ENCODE assay signal across 19 mouse cellular contexts in the genomic region with DNA sequence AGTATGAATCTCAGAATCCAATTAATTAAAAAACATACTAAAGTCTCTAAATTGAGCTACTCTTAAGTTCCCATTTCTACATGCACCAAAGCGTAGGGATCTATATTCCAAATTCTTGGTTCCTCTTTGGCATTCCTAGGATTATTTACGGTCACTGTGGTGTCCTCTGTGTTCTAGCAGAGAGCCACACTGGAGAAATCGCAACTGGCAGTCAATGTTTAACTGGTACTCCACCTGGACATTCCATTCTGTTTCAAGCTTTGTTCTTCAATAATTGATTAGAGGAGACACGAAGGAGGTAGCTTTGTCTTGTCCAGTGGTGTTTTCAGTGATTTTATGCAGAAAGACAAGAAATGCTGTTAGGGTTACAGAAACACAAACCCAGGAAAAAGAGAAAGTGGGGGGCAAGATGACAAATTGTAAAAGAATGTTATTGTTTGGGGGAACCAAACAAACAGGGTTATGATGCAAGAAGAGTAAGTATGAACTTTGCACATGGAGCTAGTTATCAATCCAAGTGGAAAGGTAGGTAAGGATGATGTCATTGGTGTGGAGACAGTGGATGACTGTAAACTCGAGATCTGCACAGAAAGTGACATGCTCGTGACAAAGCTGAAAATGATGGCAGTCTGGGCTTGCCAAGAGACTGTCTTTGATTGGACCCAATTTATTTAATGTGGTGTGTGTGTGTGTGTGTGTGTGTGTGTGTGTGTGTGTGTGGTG. TPM values are rescaled to one million over a fixed set of nuclear protein-coding genes. Genes with fewer than 3 reads are reported as not detected.
A peak's percentile ranks its signal among the peaks of the same experiment; 100 is the strongest.
DNase-seq lines count a peak whose midpoint lies in the region; ATAC-seq and TF ChIP-seq lines count a peak whose summit lies in the region.
"Had no signal": no experiment of that assay in that cellular context is flagged by ENCODE, and none has a peak within 500 bp of the region (broad histone marks: within the 10 kb centered on the region; RNA-seq: fewer than 3 reads in every experiment).

No protein-coding gene starts in this region.

- H3K27me3 ChIP-seq in kidney, adult 2 months (replicated peaks; ENCODE audit: control insufficient read depth, insufficient read depth, low read length), result no peaks in the 10 kb centered on the region
- H3K27me3 ChIP-seq in liver, embryonic 13.5 days, result no peaks in the 10 kb centered on the region
- H3K27me3 ChIP-seq in liver, postnatal 0 days (ENCODE audit: insufficient read depth, low read length), result no peaks in the 10 kb centered on the region
- no peaks in the 10 kb centered on the region for H3K27me3 ChIP-seq in hindbrain, embryonic 11.5 days (ENCODE audit: control insufficient read depth, insufficient read depth, low read length)
- H3K27me3 ChIP-seq: CH12.LX; embryonic facial prominence, embryonic 13.5 days; forebrain, embryonic 12.5 days; heart, embryonic 12.5 days had no signal

- peak; percentile 48 for DNase-seq in kidney, adult 2 months
- DNase-seq in kidney, postnatal 14 days, result no peak
- DNase-seq in Muller cell, postnatal 12 days (ENCODE audit: inconsistent ontology term), result peak; percentile 14
- DNase-seq in liver, embryonic 13.5 days, result no peak
- DNase-seq in liver, postnatal 0 days, result no peak
- DNase-seq in urinary bladder, postnatal 10 days (ENCODE audit: low spot score), result no peak
- no peak for DNase-seq in hindbrain, embryonic 11.5 days (ENCODE audit: low spot score)
- DNase-seq: adrenal gland, adult 2 months; adrenal gland, postnatal 25 days; gastrocnemius, postnatal 10 days; heart, adult 2 months had no signal

- H3K4me1 ChIP-seq in kidney, adult 2 months (ENCODE audit: control insufficient read depth, insufficient read depth, low read length), result no peaks in the 10 kb centered on the region; the same call in 1 of the 2 replicates
- no peaks in the 10 kb centered on the region for H3K4me1 ChIP-seq in liver, embryonic 13.5 days (replicated peaks)
- peaks cover 4% of the 10 kb centered on the region; the same call in 1 of the 2 replicates for H3K4me1 ChIP-seq in liver, postnatal 0 days (ENCODE audit: insufficient read depth)
- no peaks in the 10 kb centered on the region for H3K4me1 ChIP-seq in hindbrain, embryonic 11.5 days (replicated peaks; ENCODE audit: control insufficient read depth, insufficient read depth, low read length)
- H3K4me1 ChIP-seq: embryonic facial prominence, embryonic 13.5 days; forebrain, embryonic 12.5 days; heart, embryonic 12.5 days; hindbrain, embryonic 10.5 days had no signal

- TF ChIP-seq POLR2A in kidney, adult 2 months (IDR thresholded peaks at IDR 0.05; ENCODE audit: low read depth, low read length), result no peak

- H3K4me2 ChIP-seq in liver, embryonic 13.5 days, result no peak overlapping the region
- H3K4me2 ChIP-seq in liver, postnatal 0 days (ENCODE audit: low read depth, low read length), result peak overlapping the region; percentile 3; the same call in 1 of the 2 replicates
- H3K4me2 ChIP-seq in hindbrain, embryonic 11.5 days (replicated peaks; ENCODE audit: low read depth, low read length), result no peak overlapping the region
- H3K4me2 ChIP-seq: embryonic facial prominence, embryonic 13.5 days; forebrain, embryonic 12.5 days; heart, embryonic 12.5 days had no signal

- WGBS in kidney, adult 2 months, result 56% methylated on average over 6 of the region's 6 CpGs
- WGBS in liver, embryonic 13.5 days (ENCODE audit: insufficient replicate concordance), result 51% methylated on average over 6 of the region's 6 CpGs
- WGBS in liver, postnatal 0 days (ENCODE audit: insufficient replicate concordance), result 51% methylated on average over 6 of the region's 6 CpGs
- WGBS in hindbrain, embryonic 11.5 days, result 79% methylated on average over 6 of the region's 6 CpGs

- H3K4me3 ChIP-seq in kidney, adult 2 months (ENCODE audit: insufficient read depth, low read depth, low read length), result no peak overlapping the region
- H3K4me3 ChIP-seq in liver, embryonic 13.5 days (replicated peaks), result no peak overlapping the region
- no peak overlapping the region for H3K4me3 ChIP-seq in liver, postnatal 0 days (ENCODE audit: low read depth, low read length)
- no peak overlapping the region for H3K4me3 ChIP-seq in hindbrain, embryonic 11.5 days (ENCODE audit: low read depth, low read length)
- H3K4me3 ChIP-seq: embryonic facial prominence, embryonic 13.5 days; forebrain, embryonic 12.5 days; heart, adult 2 months; heart, embryonic 12.5 days; hindbrain, embryonic 10.5 days had no signal

- H3K9ac ChIP-seq in liver, embryonic 13.5 days, result no peak overlapping the region
- no peak overlapping the region for H3K9ac ChIP-seq in liver, postnatal 0 days (replicated peaks)
- H3K9ac ChIP-seq in hindbrain, embryonic 11.5 days (ENCODE audit: low read depth, low read length), result no peak overlapping the region
- H3K9ac ChIP-seq: embryonic facial prominence, embryonic 13.5 days; forebrain, embryonic 12.5 days; heart, embryonic 12.5 days had no signal

- 0 out of 2 replicates have a peak, but pooled peaks have one; percentile 34 for ATAC-seq in liver, embryonic 13.5 days (ENCODE audit: low read depth)
- peak; percentile 92 for ATAC-seq in liver, postnatal 0 days
- no peak for ATAC-seq in hindbrain, embryonic 11.5 days (ENCODE audit: low FRiP score)
- ATAC-seq: forebrain, embryonic 16.5 days had no signal

- H3K27ac ChIP-seq in kidney, adult 2 months (ENCODE audit: insufficient read depth, low read depth, low read length), result no peak overlapping the region
- no peak overlapping the region for H3K27ac ChIP-seq in liver, embryonic 13.5 days
- peak overlapping the region; percentile 87 for H3K27ac ChIP-seq in liver, postnatal 0 days (ENCODE audit: low read depth)
- no peak overlapping the region for H3K27ac ChIP-seq in hindbrain, embryonic 11.5 days (ENCODE audit: low read depth, low read length)
- H3K27ac ChIP-seq: embryonic facial prominence, embryonic 13.5 days; forebrain, embryonic 12.5 days; heart, adult 2 months; hindbrain, embryonic 10.5 days had no signal

- no peaks in the 10 kb centered on the region for H3K9me3 ChIP-seq in liver, embryonic 13.5 days (replicated peaks)
- no peaks in the 10 kb centered on the region for H3K9me3 ChIP-seq in liver, postnatal 0 days (ENCODE audit: low read length)
- no peaks in the 10 kb centered on the region for H3K9me3 ChIP-seq in hindbrain, embryonic 11.5 days (ENCODE audit: control insufficient read depth, low read length)
- H3K9me3 ChIP-seq: embryonic facial prominence, embryonic 13.5 days; forebrain, embryonic 12.5 days; heart, embryonic 12.5 days; hindbrain, embryonic 10.5 days had no signal

- 0 out of 2 replicates have a peak, but pooled peaks have one; percentile 46 for TF ChIP-seq EP300 in liver, postnatal 0 days (IDR thresholded peaks at IDR 0.05; ENCODE audit: low read depth)

- H3K36me3 ChIP-seq in kidney, adult 2 months (ENCODE audit: control insufficient read depth, insufficient read depth, low read length), result no peaks in the 10 kb centered on the region
- H3K36me3 ChIP-seq in liver, embryonic 13.5 days, result no peaks in the 10 kb centered on the region
- H3K36me3 ChIP-seq in liver, postnatal 0 days (replicated peaks; ENCODE audit: insufficient read depth, low read length), result no peaks in the 10 kb centered on the region
- no peaks in the 10 kb centered on the region for H3K36me3 ChIP-seq in hindbrain, embryonic 11.5 days (ENCODE audit: control insufficient read depth, insufficient read depth, low read length)
- H3K36me3 ChIP-seq: embryonic facial prominence, embryonic 13.5 days; forebrain, embryonic 12.5 days; heart, embryonic 12.5 days; hindbrain, embryonic 10.5 days had no signal

- no peak for TF ChIP-seq CTCF in kidney, adult 2 months (conservative IDR thresholded peaks at IDR 0.05; ENCODE audit: insufficient read depth, insufficient read length, low read depth, low read length)
- no peak for TF ChIP-seq CTCF in liver, postnatal 0 days (IDR thresholded peaks at IDR 0.05; ENCODE audit: low read depth)

RNA-seq across cellular contexts. Expression of a gene that starts 43.6 kb away (rescaled TPM):
- polyA plus RNA-seq in kidney, adult 2 months (2012; rRNA removed), result 0.08 and 0.10 TPM in 2 replicates
- polyA plus RNA-seq in liver, embryonic 13.5 days (2015; fragmentation: Nextera tagmentation; extraction: Ambion mirVana), result not detected in 2 replicates
- polyA plus RNA-seq in liver, postnatal 0 days (2015; fragmentation: Nextera tagmentation; extraction: Ambion mirVana), result 0.09 TPM in 2 replicates
- not detected in 2 replicates for polyA plus RNA-seq in hindbrain, embryonic 11.5 days (2014; fragmentation: Nextera tagmentation; extraction: Ambion mirVana)
- polyA plus RNA-seq: adrenal gland, adult 2 months; embryonic facial prominence, embryonic 13.5 days; forebrain, embryonic 12.5 days; forebrain, embryonic 16.5 days; frontal cortex, adult 2 months; heart, embryonic 12.5 days; heart, embryonic 16.5 days; hindbrain, embryonic 10.5 days had no signal

Comparison
In these comparisons a context has a peak if more than half of its experiments do, and no peak if none do; other contexts are left out.
1. DNase-seq: peak in kidney, adult 2 months (single experiment) and Muller cell, postnatal 12 days (single experiment); none in kidney, postnatal 14 days (single experiment), liver, embryonic 13.5 days (single experiment), liver, postnatal 0 days (single experiment), urinary bladder, postnatal 10 days (single experiment) and hindbrain, embryonic 11.5 days (single experiment).